Mouse (Mus musculus) neural tube, embryonic 12.5 days (tissue): ENCODE results near the gene Pitpnb. TPM values are rescaled to one million over a fixed set of nuclear protein-coding genes. Genes with fewer than 3 reads are reported as not detected.

Source experiments
- ATAC-seq: fragments of 200-750 bp; cut with Nextera tagmentation; 2 replicates; pipeline ENCODE4 v1.8.0; 2017; ENCODE audit warnings: low read depth, mild to moderate bottlenecking, moderate TSS enrichment, moderate library complexity; ENCODE audit not compliant: low FRiP score
- H3K27ac ChIP-seq: fragments of 300-500 bp; sonication (generic); 2 replicates; pipeline ENCODE4 v1.5.1; 2016
- H3K27me3 ChIP-seq: fragments of 300-500 bp; sonication (generic); replicated peaks from 2 replicates; pipeline ENCODE4 v1.6.1; 2016; ENCODE audit warnings: mild to moderate bottlenecking
- H3K36me3 ChIP-seq: fragments of 300-500 bp; sonication (generic); 2 replicates; pipeline ENCODE4 v1.6.1; 2016; ENCODE audit warnings: mild to moderate bottlenecking
- H3K4me1 ChIP-seq: fragments of 300-500 bp; sonication (generic); 2 replicates; pipeline ENCODE4 v1.6.1; 2016
- H3K4me2 ChIP-seq: fragments of 300-500 bp; sonication (generic); replicated peaks from 2 replicates; pipeline ENCODE4 v1.6.1; 2016; ENCODE audit warnings: mild to moderate bottlenecking
- H3K4me3 ChIP-seq: fragments of 300-500 bp; sonication (generic); 2 replicates; pipeline ENCODE4 v1.5.1; 2016
- H3K9ac ChIP-seq: fragments of 300-500 bp; sonication (generic); 2 replicates; pipeline ENCODE4 v1.6.1; 2016; ENCODE audit warnings: mild to moderate bottlenecking
- H3K9me3 ChIP-seq: fragments of 300-500 bp; sonication (generic); 2 replicates; pipeline ENCODE4 v1.6.1; 2016; ENCODE audit warnings: mild to moderate bottlenecking
- WGBS: fragments of 180-500 bp; shearing (Covaris S2); methylation state at CpG from one replicate; pipeline ENCODE4 v1.1.7; 2016; 5-methylcytosine and 5-hydroxymethylcytosine counted together
- polyA plus RNA-seq: library from polyadenylated mRNA; unstranded; fragments of >200 nt; fragmentation: Nextera tagmentation; extraction: Ambion mirVana; gene quantifications from 2 replicates; pipeline ENCODE4 v1.2.1, GENCODE M21; 2016

The Pitpnb gene
- polyA plus RNA-seq, 1 experiment from 2014 or later = 106 TPM

- WGBS = 85% methylated on average over 5 of the region's 5 CpGs
- Histone ChIP-seq H3K27ac (no peak overlapping the region), H3K9ac (no peak overlapping the region), H3K4me1 (no peaks in the 10 kb centered on the region), H3K36me3 (peaks cover 57% of the 10 kb centered on the region), H3K4me3 (no peak overlapping the region), H3K27me3 (no peaks in the 10 kb centered on the region), H3K9me3 (no peaks in the 10 kb centered on the region), H3K4me2 (no peak overlapping the region)
- ATAC-seq = no peak
Observed at GRCm38 (mm10) chr5:111360546-111360945, 30.0 kb downstream of the Pitpnb start.

DNA sequence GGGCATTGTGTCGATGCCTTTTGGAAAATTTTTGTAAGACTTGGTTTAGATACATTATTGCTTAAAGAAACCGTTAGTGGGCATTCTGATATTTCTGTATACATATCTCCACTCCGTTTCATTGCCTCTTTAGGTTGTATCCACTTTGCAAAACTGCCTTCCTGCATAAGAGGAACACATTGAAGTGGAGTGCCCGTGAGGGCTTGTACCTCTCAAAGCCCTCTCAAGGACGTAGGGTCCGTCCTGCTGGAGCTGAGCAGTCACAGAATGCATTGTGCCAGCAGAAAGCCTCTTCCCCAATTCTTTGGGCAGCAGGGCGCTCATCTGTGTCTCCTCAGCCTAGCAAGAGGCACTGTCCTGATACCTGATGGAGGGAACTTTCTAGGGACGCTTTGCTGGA, 30.5 kb downstream of the Pitpnb start:
- H3K4me3 ChIP-seq = no peak overlapping the region
- no peaks in the 10 kb centered on the region for H3K27me3 ChIP-seq
- 92% methylated on average over 8 of the region's 8 CpGs for WGBS
- H3K9ac ChIP-seq = no peak overlapping the region
- no peaks in the 10 kb centered on the region for H3K9me3 ChIP-seq
- H3K4me1 ChIP-seq = peaks cover 5% of the 10 kb centered on the region
- H3K4me2 ChIP-seq = no peak overlapping the region
- ATAC-seq = no peak
- H3K36me3 ChIP-seq = peaks cover 52% of the 10 kb centered on the region
- H3K27ac ChIP-seq = no peak overlapping the region

GRCm38 (mm10) chr5:111361846-111362245, 31.3 kb downstream of the Pitpnb start:
- 73% methylated on average over 7 of the region's 7 CpGs for WGBS
- no peak for ATAC-seq
- H3K4me2 ChIP-seq = no peak overlapping the region
- H3K27ac ChIP-seq = no peak overlapping the region
- H3K4me3 ChIP-seq = no peak overlapping the region
- no peaks in the 10 kb centered on the region for H3K27me3 ChIP-seq
- H3K36me3 ChIP-seq = peaks cover 44% of the 10 kb centered on the region
- no peaks in the 10 kb centered on the region for H3K9me3 ChIP-seq
- H3K4me1 ChIP-seq = peaks cover 12% of the 10 kb centered on the region
- H3K9ac ChIP-seq = no peak overlapping the region

DNA sequence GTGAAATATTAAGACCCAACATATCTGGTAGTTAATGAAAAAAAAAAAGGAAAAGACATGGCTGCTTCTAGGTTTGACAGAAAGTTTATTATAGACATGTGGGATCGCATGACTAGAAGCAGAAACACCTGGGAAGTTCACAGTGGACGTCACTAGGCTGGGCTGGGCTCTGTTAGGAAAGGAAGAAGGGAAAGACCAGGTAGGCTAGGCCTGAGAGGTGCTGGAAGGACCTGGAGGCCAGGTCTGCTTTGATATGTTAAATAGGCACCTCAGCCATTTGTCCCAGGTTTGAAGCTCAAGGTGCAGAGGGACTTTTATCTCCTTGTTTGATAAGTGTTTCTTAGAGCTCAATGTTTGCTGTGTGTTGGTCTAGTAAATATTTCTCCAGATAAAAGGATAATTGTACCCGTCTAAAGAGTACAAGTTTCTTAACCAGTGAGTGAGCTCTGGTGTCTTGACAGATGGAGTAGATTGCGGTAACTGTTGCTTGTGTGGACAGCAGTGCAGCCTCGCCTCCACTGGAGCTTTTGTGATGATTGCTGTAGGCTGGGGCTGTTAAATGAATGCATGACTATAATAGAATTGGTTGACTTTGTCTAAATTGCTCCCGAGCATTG, 33.0 kb downstream of the Pitpnb start:
- Histone ChIP-seq H3K9me3 (no peaks in the 10 kb centered on the region), H3K36me3 (peaks cover 32% of the 10 kb centered on the region), H3K9ac (no peak overlapping the region), H3K27ac (no peak overlapping the region), H3K4me3 (no peak overlapping the region), H3K4me2 (no peak overlapping the region), H3K27me3 (no peaks in the 10 kb centered on the region), H3K4me1 (peaks cover 24% of the 10 kb centered on the region)
- WGBS = 64% methylated on average over 6 of the region's 6 CpGs
- ATAC-seq = no peak

DNA sequence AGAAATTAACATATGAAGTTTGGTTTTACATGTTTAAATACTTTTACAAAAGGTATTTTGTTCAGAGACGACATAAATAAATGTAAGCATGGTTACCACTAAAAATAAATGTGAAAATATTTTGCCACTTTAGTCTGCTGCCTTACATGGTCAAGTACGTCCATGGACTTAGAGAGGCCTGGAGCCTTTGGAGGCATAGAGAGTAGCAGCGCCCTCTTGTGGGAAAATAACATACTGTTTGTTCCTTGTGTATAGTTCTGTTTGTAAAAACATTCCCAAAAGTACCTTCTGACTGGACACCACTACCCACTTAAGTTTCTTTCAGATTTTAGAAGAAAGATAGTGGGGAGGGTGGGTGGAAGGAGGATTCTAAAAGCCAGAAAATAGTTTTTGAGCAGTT, 34.0 kb downstream of the Pitpnb start:
- Histone ChIP-seq H3K9me3 (no peaks in the 10 kb centered on the region), H3K9ac (no peak overlapping the region), H3K27ac (no peak overlapping the region), H3K27me3 (no peaks in the 10 kb centered on the region), H3K4me2 (no peak overlapping the region), H3K4me1 (peaks cover 24% of the 10 kb centered on the region), H3K4me3 (no peak overlapping the region), H3K36me3 (peaks cover 23% of the 10 kb centered on the region)
- no peak for ATAC-seq
- WGBS = 41% methylated on average over 3 of the region's 3 CpGs

DNA sequence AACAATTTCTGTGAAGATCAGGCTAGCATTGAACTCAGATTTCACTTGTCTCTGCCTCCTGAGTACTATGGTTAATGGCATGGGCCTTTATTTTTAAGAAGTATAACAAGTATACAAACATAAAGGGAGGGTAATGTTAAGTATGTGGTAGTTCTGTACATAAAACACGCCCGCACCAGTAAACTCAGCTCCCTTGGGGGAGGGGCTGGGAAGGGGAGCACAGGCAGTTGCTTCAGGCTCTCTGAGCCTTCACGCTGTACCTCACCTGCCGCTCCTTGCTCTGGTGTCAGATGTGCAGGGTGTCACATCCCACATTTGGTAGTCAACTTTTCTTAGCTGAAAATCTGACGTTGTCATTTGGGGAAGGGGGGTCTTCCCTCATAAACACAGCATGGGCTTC, 35.6 kb downstream of the Pitpnb start:
- WGBS = 72% methylated on average over 5 of the region's 5 CpGs
- Histone ChIP-seq H3K4me1 (peaks cover 24% of the 10 kb centered on the region), H3K27me3 (no peaks in the 10 kb centered on the region), H3K9me3 (no peaks in the 10 kb centered on the region), H3K27ac (no peak overlapping the region), H3K4me2 (no peak overlapping the region), H3K9ac (no peak overlapping the region), H3K36me3 (peaks cover 20% of the 10 kb centered on the region), H3K4me3 (no peak overlapping the region)
- ATAC-seq = no peak

- Histone ChIP-seq H3K36me3 (peaks cover 29% of the 10 kb centered on the region), H3K4me3 (no peak overlapping the region), H3K27ac (0 out of 2 replicates have a peak overlapping the region, but pooled peaks have one; percentile 57), H3K9ac (no peak overlapping the region), H3K4me2 (no peak overlapping the region), H3K4me1 (peaks cover 24% of the 10 kb centered on the region), H3K27me3 (no peaks in the 10 kb centered on the region), H3K9me3 (no peaks in the 10 kb centered on the region)
- no peak for ATAC-seq
- 66% methylated on average over 11 of the region's 11 CpGs for whole genome bisulfite sequencing
Observed at GRCm38 (mm10) chr5:111367937-111368517, 37.5 kb downstream of the Pitpnb start.

DNA sequence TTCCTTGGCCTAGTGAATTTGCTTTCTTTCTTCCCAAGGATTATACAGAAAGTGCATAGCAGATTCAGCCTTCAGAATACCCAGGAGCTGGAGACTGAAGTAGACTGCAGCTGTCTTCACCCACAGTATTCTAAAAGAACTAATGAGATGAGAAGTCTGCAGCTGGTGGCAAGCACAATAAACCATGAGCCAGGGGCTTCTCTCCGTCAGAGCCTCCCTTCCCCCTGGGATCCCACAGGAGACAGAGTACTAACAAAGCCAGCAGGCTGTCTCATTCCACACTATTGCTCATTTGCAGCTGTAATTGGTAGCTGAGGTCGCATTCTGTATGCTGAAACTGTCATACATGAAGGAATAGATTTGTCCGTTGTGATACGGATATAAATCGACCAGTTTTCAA, 38.0 kb downstream of the Pitpnb start:
- Histone ChIP-seq H3K4me2 (no peak overlapping the region), H3K4me3 (no peak overlapping the region), H3K27me3 (no peaks in the 10 kb centered on the region), H3K4me1 (peaks cover 24% of the 10 kb centered on the region), H3K9ac (no peak overlapping the region), H3K9me3 (no peaks in the 10 kb centered on the region), H3K27ac (no peak overlapping the region), H3K36me3 (peaks cover 33% of the 10 kb centered on the region)
- peak; percentile 75; the same call in 1 of the 2 replicates for ATAC-seq
- WGBS = 54% methylated on average over 5 of the region's 5 CpGs

DNA sequence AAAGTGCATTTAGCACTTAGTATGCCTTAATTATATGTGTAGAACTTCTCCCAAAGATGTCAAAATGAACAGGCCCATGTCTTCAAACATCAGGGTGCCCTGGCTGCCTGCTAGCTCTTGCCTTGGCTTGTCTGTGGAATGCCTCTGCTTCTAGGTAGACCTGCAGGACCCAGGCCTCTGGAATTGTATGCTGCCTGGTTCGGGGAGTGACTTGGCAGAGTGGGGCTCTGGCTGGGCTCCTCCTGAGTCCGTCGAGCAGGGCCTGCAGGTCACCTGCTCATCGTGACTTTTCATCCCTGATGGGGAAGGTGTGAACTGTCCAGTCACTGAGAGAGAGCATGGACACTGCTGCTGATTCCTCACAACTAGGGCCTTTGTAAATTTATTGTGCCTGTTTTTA, 45.1 kb downstream of the Pitpnb start:
- Histone ChIP-seq H3K9me3 (no peaks in the 10 kb centered on the region), H3K4me2 (no peak overlapping the region), H3K27me3 (no peaks in the 10 kb centered on the region), H3K36me3 (peaks cover 76% of the 10 kb centered on the region), H3K9ac (no peak overlapping the region), H3K4me1 (no peaks in the 10 kb centered on the region), H3K27ac (no peak overlapping the region), H3K4me3 (no peak overlapping the region)
- ATAC-seq = no peak
- WGBS = 92% methylated on average over 4 of the region's 4 CpGs

DNA sequence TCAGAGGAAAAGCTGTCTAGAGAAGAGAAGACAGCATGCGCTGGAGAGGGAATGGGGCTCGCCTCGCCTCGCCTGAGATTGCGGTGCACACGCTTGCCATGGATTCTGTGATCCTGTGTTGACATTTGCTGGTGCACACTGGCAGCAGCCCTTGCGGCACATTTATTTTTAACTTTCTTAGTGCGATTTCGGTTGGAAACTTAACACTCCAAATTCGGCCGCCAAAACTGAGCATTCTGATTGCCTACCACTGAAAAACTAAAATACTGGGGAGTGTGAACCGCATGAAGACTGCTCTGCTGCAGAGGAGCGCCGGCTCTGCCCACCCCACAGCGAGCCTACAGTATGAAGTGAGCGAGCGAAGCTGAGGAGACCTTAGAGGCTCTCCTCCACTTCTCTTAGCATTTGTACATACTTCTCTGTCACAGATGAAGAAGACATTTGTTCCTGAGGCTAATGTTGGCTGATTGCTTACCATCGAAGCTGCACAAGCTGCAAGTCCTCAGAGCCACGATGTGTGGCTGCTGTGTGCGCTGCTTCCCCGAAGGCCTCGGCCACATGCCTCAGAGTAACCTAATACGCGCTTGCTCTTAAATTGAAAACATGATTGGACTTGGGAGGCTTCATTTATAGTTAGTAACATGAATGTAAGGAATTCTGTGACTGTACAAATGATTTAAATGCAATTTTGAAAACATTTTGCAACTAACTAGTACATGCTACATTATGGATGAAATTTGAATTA, 45.9 kb downstream of the Pitpnb start:
- WGBS = 93% methylated on average over 24 of the region's 24 CpGs
- Histone ChIP-seq H3K27me3 (no peaks in the 10 kb centered on the region), H3K9ac (no peak overlapping the region), H3K4me3 (no peak overlapping the region), H3K4me2 (no peak overlapping the region), H3K4me1 (no peaks in the 10 kb centered on the region), H3K27ac (no peak overlapping the region), H3K9me3 (no peaks in the 10 kb centered on the region), H3K36me3 (peaks cover 76% of the 10 kb centered on the region)
- ATAC-seq = no peak

DNA sequence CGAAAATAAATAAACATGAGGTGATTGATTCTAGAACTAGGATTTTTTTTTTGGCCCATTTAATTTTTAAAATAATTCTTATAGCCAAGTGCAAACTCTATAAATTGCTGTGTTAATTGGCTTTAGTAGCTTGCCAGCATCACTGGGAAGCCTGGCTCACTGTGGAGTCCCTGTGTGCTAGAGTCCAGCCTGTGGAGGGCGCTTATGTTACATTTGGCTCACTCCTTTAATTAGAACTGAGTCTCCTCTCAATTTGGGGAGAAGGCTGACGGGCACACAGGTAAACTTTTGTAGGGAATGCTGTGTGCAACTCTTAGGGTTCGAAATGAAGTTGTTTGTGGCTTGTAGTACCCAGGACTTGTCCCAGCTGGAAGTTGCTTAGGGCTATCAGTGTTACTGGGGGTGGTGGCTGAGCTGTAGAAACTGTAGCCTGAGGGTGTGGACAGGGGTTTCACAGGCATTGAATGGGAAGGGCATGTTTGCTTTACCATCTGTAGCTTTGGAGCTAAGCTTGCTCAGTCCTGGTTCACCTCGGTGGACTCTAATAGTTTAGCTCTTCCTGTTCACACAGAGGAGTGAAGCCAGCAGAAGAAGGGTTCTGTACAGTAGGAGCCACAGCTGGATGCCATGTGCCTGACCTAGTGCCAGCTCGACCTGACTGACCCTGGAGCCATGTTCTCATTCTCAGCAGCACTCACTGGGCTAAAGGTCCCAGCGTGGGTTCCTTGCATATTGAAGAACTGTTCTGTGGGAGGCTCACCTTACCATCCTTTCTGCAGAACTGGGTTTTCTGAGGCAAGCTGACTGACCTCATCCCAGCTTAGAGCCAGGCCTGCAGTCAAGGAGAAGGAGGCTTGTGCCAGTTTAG, 47.8 kb downstream of the Pitpnb start:
- no peak for ATAC-seq
- H3K27ac ChIP-seq = no peak overlapping the region
- peaks cover 67% of the 10 kb centered on the region for H3K36me3 ChIP-seq

DNA sequence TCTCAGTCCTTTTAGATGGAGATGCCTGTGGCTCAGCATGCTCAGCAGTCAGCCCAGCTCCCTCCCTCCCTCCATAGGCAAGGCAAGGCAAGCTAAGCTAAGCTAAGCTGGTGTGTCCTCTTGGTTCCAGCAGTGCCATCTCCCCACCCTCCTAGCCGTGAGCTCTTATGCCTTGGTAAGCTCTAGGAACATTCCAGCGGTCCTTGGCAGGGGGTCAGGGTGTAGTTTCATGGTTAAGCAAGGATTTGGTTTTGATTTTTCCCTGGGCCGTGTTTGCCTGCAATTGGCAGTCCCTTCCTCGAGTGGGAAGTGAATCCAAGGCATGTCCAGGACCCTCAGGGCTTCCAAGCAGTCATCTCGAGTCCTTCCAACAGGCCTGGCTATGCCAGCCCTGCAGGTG, 52.8 kb downstream of the Pitpnb start:
- no peak overlapping the region for H3K27ac ChIP-seq
- peaks cover 68% of the 10 kb centered on the region for H3K36me3 ChIP-seq
- no peak overlapping the region for H3K9ac ChIP-seq
- H3K9me3 ChIP-seq = no peaks in the 10 kb centered on the region
- WGBS = 89% methylated on average over 5 of the region's 5 CpGs
- no peaks in the 10 kb centered on the region for H3K27me3 ChIP-seq
- H3K4me3 ChIP-seq = no peak overlapping the region
- no peak for ATAC-seq
- no peaks in the 10 kb centered on the region for H3K4me1 ChIP-seq
- no peak overlapping the region for H3K4me2 ChIP-seq

More for the DNA sequence above, 47.8 kb downstream of the Pitpnb start:
- Histone ChIP-seq H3K4me3 (no peak overlapping the region), H3K9me3 (no peaks in the 10 kb centered on the region), H3K4me2 (no peak overlapping the region), H3K4me1 (no peaks in the 10 kb centered on the region), H3K27me3 (no peaks in the 10 kb centered on the region), H3K9ac (no peak overlapping the region)
- 81% methylated on average over 7 of the region's 7 CpGs for WGBS
